ENCODE assay signal across 38 mouse cellular contexts in genomic region chr3:81987628-81988027, GRCm38 (mm10). TPM values are rescaled to one million over a fixed set of nuclear protein-coding genes. Genes with fewer than 3 reads are reported as not detected.
"Had no signal": no experiment of that assay in that cellular context is flagged by ENCODE, and none has a peak within 500 bp of the region (broad histone marks: within the 10 kb centered on the region; RNA-seq: fewer than 3 reads in every experiment).

No protein-coding gene starts in this region.

- H3K36me3 ChIP-seq: embryonic facial prominence, embryonic 10.5 days; embryonic facial prominence, embryonic 12.5 days; embryonic facial prominence, embryonic 13.5 days; embryonic facial prominence, embryonic 15.5 days; forebrain, embryonic 10.5 days; forebrain, embryonic 12.5 days; forebrain, embryonic 15.5 days had no signal

- H3K4me2 ChIP-seq: embryonic facial prominence, embryonic 12.5 days; embryonic facial prominence, embryonic 13.5 days; embryonic facial prominence, embryonic 15.5 days; forebrain, embryonic 12.5 days; forebrain, embryonic 13.5 days; forebrain, embryonic 15.5 days had no signal

- H3K9me3 ChIP-seq: embryonic facial prominence, embryonic 10.5 days; embryonic facial prominence, embryonic 12.5 days; embryonic facial prominence, embryonic 13.5 days; embryonic facial prominence, embryonic 15.5 days; forebrain, embryonic 10.5 days; forebrain, embryonic 12.5 days; forebrain, embryonic 13.5 days; forebrain, embryonic 15.5 days had no signal

- H3K27ac ChIP-seq: embryonic facial prominence, embryonic 10.5 days; embryonic facial prominence, embryonic 12.5 days; embryonic facial prominence, embryonic 13.5 days; embryonic facial prominence, embryonic 15.5 days; forebrain, embryonic 10.5 days; forebrain, embryonic 12.5 days; forebrain, embryonic 13.5 days; forebrain, embryonic 15.5 days; gastrocnemius, adult 2 months had no signal

- ATAC-seq: forebrain, embryonic 13.5 days; forebrain, embryonic 14.5 days; forebrain, embryonic 15.5 days; forebrain, embryonic 16.5 days; forebrain, postnatal 0 days had no signal

- DNase-seq: cerebellum, adult 2 months; cerebellum, adult 8-10 months; cerebellum, adult 9-10 months; cerebellum, adult 9-11 months; cerebellum, postnatal 10 days; cerebellum, postnatal 14 days; cerebellum, postnatal 25 days; cerebellum, postnatal 36 days; embryo, embryonic 11 days; forebrain, postnatal 0 days; gastrocnemius, adult 2 months; gastrocnemius, postnatal 10 days; gastrocnemius, postnatal 14 days; gastrocnemius, postnatal 25 days; gastrocnemius, postnatal 36 days; heart, adult 11 months; heart, adult 18-20 months had no signal

- H3K9ac ChIP-seq: embryonic facial prominence, embryonic 12.5 days; embryonic facial prominence, embryonic 13.5 days; embryonic facial prominence, embryonic 15.5 days; forebrain, embryonic 12.5 days; forebrain, embryonic 13.5 days; forebrain, embryonic 15.5 days; forebrain, postnatal 0 days had no signal

- H3K4me3 ChIP-seq: embryonic facial prominence, embryonic 10.5 days; embryonic facial prominence, embryonic 12.5 days; embryonic facial prominence, embryonic 13.5 days; embryonic facial prominence, embryonic 15.5 days; erythroblast, embryonic 14.5 days; forebrain, embryonic 10.5 days; forebrain, embryonic 12.5 days; forebrain, embryonic 13.5 days; forebrain, embryonic 15.5 days; gastrocnemius, adult 2 months had no signal

- H3K27me3 ChIP-seq: embryonic facial prominence, embryonic 12.5 days; embryonic facial prominence, embryonic 13.5 days; embryonic facial prominence, embryonic 15.5 days; forebrain, embryonic 12.5 days; forebrain, embryonic 13.5 days; forebrain, embryonic 15.5 days had no signal

- H3K4me1 ChIP-seq: embryonic facial prominence, embryonic 10.5 days; embryonic facial prominence, embryonic 12.5 days; embryonic facial prominence, embryonic 13.5 days; embryonic facial prominence, embryonic 15.5 days; forebrain, embryonic 10.5 days; forebrain, embryonic 12.5 days; forebrain, embryonic 15.5 days had no signal

RNA-seq across cellular contexts. Expression of gene Asic5, which starts 5.5 kb away (rescaled TPM):
- total RNA-seq: common myeloid progenitor, adult 5-6 weeks; forebrain, postnatal 0 days; gastrocnemius, adult 18-20 months; gastrocnemius, adult 2 months; gastrocnemius, adult 8-10 months; gastrocnemius, postnatal 10 days; gastrocnemius, postnatal 14 days; gastrocnemius, postnatal 25 days; gastrocnemius, postnatal 36 days; gastrocnemius, postnatal 4 days; granulocyte monocyte progenitor cell, adult 5-6 weeks; heart, adult 18-20 months had no signal
- polyA plus RNA-seq: cerebellum, adult 2 months; cortical plate, adult 2 months; embryonic facial prominence, embryonic 10.5 days; embryonic facial prominence, embryonic 11.5 days; embryonic facial prominence, embryonic 12.5 days; embryonic facial prominence, embryonic 13.5 days; embryonic facial prominence, embryonic 14.5 days; embryonic facial prominence, embryonic 15.5 days; erythroblast, embryonic 14.5 days; forebrain, embryonic 10.5 days; forebrain, embryonic 11.5 days; forebrain, embryonic 12.5 days; forebrain, embryonic 13.5 days; forebrain, embryonic 14.5 days; forebrain, embryonic 15.5 days; forebrain, embryonic 16.5 days; forebrain, postnatal 0 days; frontal cortex, adult 2 months had no signal

RNA-seq across cellular contexts. Expression of gene Tdo2, which starts 11.6 kb away (rescaled TPM):
- total RNA-seq: common myeloid progenitor, adult 5-6 weeks; gastrocnemius, adult 2 months; gastrocnemius, postnatal 10 days; gastrocnemius, postnatal 14 days; gastrocnemius, postnatal 25 days; gastrocnemius, postnatal 36 days; granulocyte monocyte progenitor cell, adult 5-6 weeks; heart, adult 18-20 months had no signal
- polyA plus RNA-seq: embryonic facial prominence, embryonic 13.5 days; embryonic facial prominence, embryonic 14.5 days; erythroblast, embryonic 14.5 days; forebrain, embryonic 11.5 days had no signal
